Mouse (Mus musculus): ENCODE data around the gene Spint3.

- TF ChIP-seq CTCF (IDR thresholded peaks at IDR 0.05; ENCODE audit: low read depth, low read length) (no peak), TAL1 (conservative IDR thresholded peaks at IDR 0.05; ENCODE audit: low read depth, low read length) (no peak)
Measured at GRCm38 (mm10) chr2:164549963-164550894, 23.0 kb downstream of the Spint3 start.

Measured in G1E (cell line).